Mouse (Mus musculus): ENCODE data around the gene Fam163a.

Fam163a gene

DNA sequence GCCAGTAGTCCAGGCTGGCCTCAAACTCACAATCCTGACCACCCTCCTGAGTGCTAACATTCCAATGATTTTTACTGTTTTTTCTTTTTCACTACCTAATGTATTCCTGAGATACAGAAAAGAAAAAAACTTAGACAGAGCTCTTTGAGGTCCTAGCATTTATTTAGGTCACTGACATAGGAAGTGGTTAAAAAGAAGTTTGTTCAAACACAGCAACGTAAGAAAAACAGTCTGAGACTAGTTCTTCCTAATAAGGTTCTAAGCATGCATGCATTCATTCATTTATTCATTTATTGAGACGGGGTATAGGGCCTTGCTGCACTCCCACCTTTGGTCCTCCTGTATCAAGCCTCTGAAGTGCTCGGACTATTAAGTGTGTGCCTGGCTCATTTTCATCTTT lies 177.0 kb downstream of the Fam163a start:
- CTCF ChIA-PET = no interaction called here
